Mouse (Mus musculus) stomach, embryonic 16.5 days (tissue): ENCODE measurements around the gene Specc1. TPM values are rescaled to one million over a fixed set of nuclear protein-coding genes. Genes with fewer than 3 reads are reported as not detected.

Experiments
- ATAC-seq: fragments of 200-750 bp; cut with Nextera tagmentation; 2 replicates; pipeline ENCODE4 v1.8.0; 2017; ENCODE audit warnings: moderate number of reproducible peaks, moderate TSS enrichment; ENCODE audit not compliant: insufficient read depth, low FRiP score
- H3K27ac ChIP-seq: fragments of 300-500 bp; sonication (generic); 2 replicates; pipeline ENCODE4 v1.5.1; 2014; ENCODE audit warnings: low read length
- H3K27me3 ChIP-seq: fragments of 300-500 bp; sonication (generic); 2 replicates; pipeline ENCODE4 v1.6.1; 2014; ENCODE audit warnings: low read length, control low read depth, mixed read lengths; ENCODE audit not compliant: control insufficient read depth, insufficient read depth
- H3K36me3 ChIP-seq: fragments of 300-500 bp; sonication (generic); 2 replicates; pipeline ENCODE4 v1.6.1; 2014; ENCODE audit warnings: low read length; ENCODE audit not compliant: control insufficient read depth, insufficient read depth
- H3K4me1 ChIP-seq: fragments of 300-500 bp; sonication (generic); 2 replicates; pipeline ENCODE4 v1.6.1; 2014; ENCODE audit warnings: low read length, control low read depth, mixed read lengths; ENCODE audit not compliant: control insufficient read depth, insufficient read depth
- H3K4me2 ChIP-seq: fragments of 300-500 bp; sonication (generic); 2 replicates; pipeline ENCODE4 v1.6.1; 2014; ENCODE audit warnings: low read depth, low read length, mixed read lengths
- H3K4me3 ChIP-seq: fragments of 300-500 bp; sonication (generic); replicated peaks from 2 replicates; pipeline ENCODE4 v1.5.1; 2014; ENCODE audit warnings: mild to moderate bottlenecking, low read length
- H3K9ac ChIP-seq: fragments of 300-500 bp; sonication (generic); 2 replicates; pipeline ENCODE4 v1.6.1; 2014; ENCODE audit warnings: low read length
- H3K9me3 ChIP-seq: fragments of 300-500 bp; sonication (generic); replicated peaks from 2 replicates; pipeline ENCODE4 v1.6.1; 2016; ENCODE audit warnings: low read length, control low read depth; ENCODE audit not compliant: control insufficient read depth
- WGBS: fragments of 180-500 bp; shearing (Covaris S2); extraction: QIAGEN DNeasy Blood & Tissue Kit; methylation state at CpG from one replicate; pipeline ENCODE4 v1.1.7; 2014; 5-methylcytosine and 5-hydroxymethylcytosine counted together
- polyA plus RNA-seq: library from polyadenylated mRNA; unstranded; fragments of >200 nt; fragmentation: Nextera tagmentation; extraction: Ambion mirVana; gene quantifications from 2 replicates; pipeline ENCODE4 v1.2.1, GENCODE M21; 2015

Specc1 gene
- polyA plus RNA-seq, 1 experiment from 2014 or later = 7.7 TPM

GRCm38 (mm10) chr11:62145216-62146110, 188.9 kb downstream of the Specc1 start:
- ATAC-seq = no peak
- Histone ChIP-seq H3K27ac (no peak overlapping the region), H3K27me3 (no peaks in the 10 kb centered on the region), H3K4me3 (no peak overlapping the region), H3K4me2 (no peak overlapping the region), H3K9ac (no peak overlapping the region), H3K9me3 (no peaks in the 10 kb centered on the region), H3K4me1 (no peaks in the 10 kb centered on the region), H3K36me3 (no peaks in the 10 kb centered on the region)
- 73% methylated on average over 7 of the region's 7 CpGs for WGBS

DNA sequence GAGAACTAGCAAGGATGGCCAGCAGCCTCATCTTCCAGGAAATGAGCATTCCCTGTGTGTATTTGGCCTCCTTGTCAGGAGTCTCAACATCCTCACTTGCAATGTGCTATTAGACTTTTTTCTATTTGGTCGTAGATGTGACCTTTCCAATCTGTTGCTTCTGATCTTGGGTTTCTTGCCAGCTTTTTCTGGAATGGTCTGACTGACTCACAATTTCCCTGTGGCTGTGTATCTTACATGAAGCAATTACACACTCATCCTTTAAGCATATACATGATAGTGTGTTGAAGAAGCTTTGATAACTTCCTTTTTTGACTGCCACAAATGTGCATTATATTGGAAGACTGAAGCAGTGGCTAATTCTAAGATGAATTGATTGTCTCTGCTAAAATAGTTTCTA, 190.1 kb downstream of the Specc1 start:
- no peaks in the 10 kb centered on the region for H3K36me3 ChIP-seq
- 82% methylated on average over 1 of the region's 1 CpGs for WGBS
- no peaks in the 10 kb centered on the region for H3K4me1 ChIP-seq
- H3K27me3 ChIP-seq = no peaks in the 10 kb centered on the region
- no peak overlapping the region for H3K27ac ChIP-seq
- no peak overlapping the region for H3K4me2 ChIP-seq
- H3K4me3 ChIP-seq = no peak overlapping the region
- H3K9me3 ChIP-seq = no peaks in the 10 kb centered on the region
- no peak for ATAC-seq
- no peak overlapping the region for H3K9ac ChIP-seq

DNA sequence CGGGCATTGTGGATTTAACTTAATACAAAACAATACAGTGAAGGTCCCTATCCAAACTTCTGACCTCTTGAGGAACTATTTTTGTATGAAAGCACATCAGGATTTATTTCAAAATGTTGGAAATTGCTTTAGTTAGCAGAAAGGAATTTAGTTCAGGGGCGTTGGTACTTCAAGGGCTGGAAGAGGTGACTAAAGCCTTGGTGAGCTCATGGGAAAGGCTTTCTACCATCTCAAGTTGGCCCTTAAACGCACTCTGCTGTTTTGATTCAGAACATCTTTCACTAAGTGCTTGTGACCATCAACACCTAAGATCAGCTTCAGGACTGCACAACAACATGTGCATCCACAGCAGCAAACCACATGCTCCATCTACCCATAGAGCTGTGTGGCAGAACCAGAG, 191.5 kb downstream of the Specc1 start:
- H3K36me3 ChIP-seq = no peaks in the 10 kb centered on the region
- no peak for ATAC-seq
- 89% methylated on average over 3 of the region's 3 CpGs for WGBS
- no peaks in the 10 kb centered on the region for H3K27me3 ChIP-seq
- H3K27ac ChIP-seq = no peak overlapping the region
- no peak overlapping the region for H3K4me3 ChIP-seq
- H3K9me3 ChIP-seq = no peaks in the 10 kb centered on the region
- H3K4me2 ChIP-seq = no peak overlapping the region
- no peaks in the 10 kb centered on the region for H3K4me1 ChIP-seq
- no peak overlapping the region for H3K9ac ChIP-seq

DNA sequence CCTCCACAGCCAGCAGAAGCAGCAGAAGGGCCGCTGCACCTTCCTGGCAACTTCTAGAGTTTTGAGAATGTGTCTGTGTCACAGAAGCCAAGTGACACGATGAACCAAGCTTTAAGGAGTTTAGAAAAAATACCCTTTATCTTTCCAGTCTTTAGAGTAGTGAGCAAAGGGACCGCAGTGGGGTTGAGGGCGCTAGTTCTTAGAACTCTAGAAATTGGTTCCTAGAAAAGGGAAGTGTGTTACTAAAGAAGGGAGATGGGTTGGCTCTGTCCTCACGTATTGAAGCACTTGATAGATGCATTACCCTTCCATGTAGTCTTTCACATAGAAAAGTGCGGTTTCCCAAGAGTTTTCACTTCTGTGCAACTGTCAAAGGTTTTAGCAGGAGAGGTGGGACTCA, 191.9 kb downstream of the Specc1 start:
- no peak overlapping the region for H3K27ac ChIP-seq

GRCm38 (mm10) chr11:62153057-62153456, 196.5 kb downstream of the Specc1 start:
- Histone ChIP-seq H3K27me3 (no peaks in the 10 kb centered on the region), H3K9ac (no peak overlapping the region), H3K4me2 (no peak overlapping the region), H3K9me3 (no peaks in the 10 kb centered on the region), H3K36me3 (no peaks in the 10 kb centered on the region), H3K4me1 (no peaks in the 10 kb centered on the region), H3K27ac (no peak overlapping the region), H3K4me3 (no peak overlapping the region)
- ATAC-seq = no peak
- 91% methylated on average over 4 of the region's 4 CpGs for WGBS

More for the DNA sequence above, 191.9 kb downstream of the Specc1 start:
- 88% methylated on average over 6 of the region's 6 CpGs for WGBS
- H3K9ac ChIP-seq = no peak overlapping the region
- no peak overlapping the region for H3K4me2 ChIP-seq
- no peak overlapping the region for H3K4me3 ChIP-seq
- no peaks in the 10 kb centered on the region for H3K4me1 ChIP-seq
- H3K9me3 ChIP-seq = no peaks in the 10 kb centered on the region
- no peaks in the 10 kb centered on the region for H3K36me3 ChIP-seq
- no peaks in the 10 kb centered on the region for H3K27me3 ChIP-seq
- no peak for ATAC-seq

DNA sequence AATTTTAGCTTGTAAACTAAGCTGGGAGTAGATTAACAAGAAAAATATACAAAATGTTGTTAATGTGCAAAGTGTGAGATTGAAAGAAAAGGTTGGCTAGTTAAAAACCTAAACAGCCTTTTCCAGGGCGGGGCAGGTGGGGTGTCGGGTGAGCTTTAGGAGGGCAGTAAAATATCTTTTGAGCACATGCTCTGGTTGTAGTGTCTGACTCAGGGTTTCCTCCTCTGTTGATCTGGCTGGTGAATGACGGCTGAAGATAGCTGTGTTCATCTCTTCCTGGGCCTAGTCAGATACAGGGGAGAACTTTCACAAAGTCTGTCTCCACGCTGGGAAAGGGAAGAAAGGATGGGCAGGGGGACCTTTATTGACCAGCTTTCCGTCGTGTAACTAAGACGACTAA, 203.2 kb downstream of the Specc1 start:
- H3K27ac ChIP-seq = no peak overlapping the region
- no peaks in the 10 kb centered on the region for H3K27me3 ChIP-seq
- WGBS = 86% methylated on average over 7 of the region's 7 CpGs
- no peak overlapping the region for H3K9ac ChIP-seq
- no peak overlapping the region for H3K4me2 ChIP-seq
- H3K4me1 ChIP-seq = no peaks in the 10 kb centered on the region; the same call in 1 of the 2 replicates
- H3K4me3 ChIP-seq = no peak overlapping the region
- no peaks in the 10 kb centered on the region for H3K36me3 ChIP-seq
- ATAC-seq = no peak
- H3K9me3 ChIP-seq = no peaks in the 10 kb centered on the region

DNA sequence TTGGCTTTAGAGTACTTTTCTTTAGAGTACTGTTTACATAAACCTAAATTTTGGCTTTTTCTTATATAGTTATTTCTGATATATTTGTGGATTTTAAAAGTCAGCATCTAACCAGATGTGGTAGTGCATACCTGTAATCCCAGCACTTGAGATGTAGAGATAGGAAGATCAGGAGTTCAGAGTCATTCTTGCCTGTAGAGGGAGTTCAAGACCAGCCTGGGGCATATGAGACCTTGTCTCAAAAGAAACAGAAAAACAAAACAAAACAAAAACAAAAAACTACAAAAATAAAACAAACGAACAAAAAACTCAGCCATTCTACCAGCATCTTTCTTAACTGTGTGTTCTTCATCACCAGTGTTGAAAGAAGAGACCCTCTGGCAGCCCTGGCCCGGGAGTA, 204.9 kb downstream of the Specc1 start:
- H3K27me3 ChIP-seq = no peaks in the 10 kb centered on the region
- H3K9me3 ChIP-seq = no peaks in the 10 kb centered on the region
- no peak overlapping the region for H3K4me3 ChIP-seq
- 87% methylated on average over 2 of the region's 2 CpGs for WGBS
- no peak overlapping the region for H3K27ac ChIP-seq
- H3K4me2 ChIP-seq = no peak overlapping the region
- H3K9ac ChIP-seq = no peak overlapping the region
- no peaks in the 10 kb centered on the region; the same call in 1 of the 2 replicates for H3K4me1 ChIP-seq
- no peaks in the 10 kb centered on the region for H3K36me3 ChIP-seq
- no peak for ATAC-seq

- ATAC-seq = no peak
- Histone ChIP-seq H3K4me1 (no peaks in the 10 kb centered on the region; the same call in 1 of the 2 replicates), H3K27ac (no peak overlapping the region), H3K36me3 (no peaks in the 10 kb centered on the region), H3K4me2 (no peak overlapping the region), H3K27me3 (no peaks in the 10 kb centered on the region), H3K9me3 (no peaks in the 10 kb centered on the region), H3K9ac (no peak overlapping the region), H3K4me3 (no peak overlapping the region)
- WGBS = 86% methylated on average over 3 of the region's 3 CpGs
These were observed 207.8 kb downstream of the Specc1 start for GRCm38 (mm10) chr11:62164357-62164756.

- H3K4me1 ChIP-seq = no peaks in the 10 kb centered on the region; the same call in 1 of the 2 replicates
These were observed 209.9 kb downstream of the Specc1 start for GRCm38 (mm10) chr11:62166503-62166902.

More at GRCm38 (mm10) chr11:62166503-62166902, 209.9 kb downstream of the Specc1 start:
- H3K9ac ChIP-seq = no peak overlapping the region
- H3K36me3 ChIP-seq = no peaks in the 10 kb centered on the region
- no peaks in the 10 kb centered on the region for H3K27me3 ChIP-seq
- no peak overlapping the region for H3K27ac ChIP-seq
- no peak overlapping the region for H3K4me2 ChIP-seq
- H3K9me3 ChIP-seq = no peaks in the 10 kb centered on the region
- no peak for ATAC-seq
- no peak overlapping the region for H3K4me3 ChIP-seq
- WGBS = 77% methylated on average over 3 of the region's 3 CpGs
